Mouse (Mus musculus): ENCODE data around the gene Etv6. TPM values are rescaled to one million over a fixed set of nuclear protein-coding genes. Genes with fewer than 3 reads are reported as not detected.

The Etv6 gene
- polyA plus RNA-seq, 1 experiment from 2014 or later = 3.4 TPM

GRCm38 (mm10) chr6:134226349-134227169 lies 191.1 kb downstream of the Etv6 start:
- ATAC-seq = no peak
- Histone ChIP-seq H3K9me3 (replicated peaks; ENCODE audit: control insufficient read depth, low read length, poor library complexity, severe bottlenecking) (no peaks in the 10 kb centered on the region), H3K27me3 (ENCODE audit: control insufficient read depth, insufficient read depth, low read depth, low read length) (no peaks in the 10 kb centered on the region), H3K4me2 (ENCODE audit: low read length) (no peak overlapping the region), H3K9ac (ENCODE audit: low read depth, low read length) (no peak overlapping the region), H3K4me3 (ENCODE audit: low read depth, low read length) (no peak overlapping the region), H3K27ac (ENCODE audit: low read length) (no peak overlapping the region), H3K4me1 (ENCODE audit: control insufficient read depth, insufficient read depth, low read length) (no peaks in the 10 kb centered on the region), H3K36me3 (ENCODE audit: control insufficient read depth, insufficient read depth, low read length) (no peaks in the 10 kb centered on the region)
- 88% methylated on average over 8 of the region's 8 CpGs for WGBS

GRCm38 (mm10) chr6:134236311-134236710 lies 200.8 kb downstream of the Etv6 start:
- Histone ChIP-seq H3K27ac (ENCODE audit: low read length) (no peak overlapping the region), H3K4me3 (ENCODE audit: low read depth, low read length) (no peak overlapping the region), H3K36me3 (ENCODE audit: control insufficient read depth, insufficient read depth, low read length) (no peaks in the 10 kb centered on the region), H3K9me3 (replicated peaks; ENCODE audit: control insufficient read depth, low read length, poor library complexity, severe bottlenecking) (peaks cover 3% of the 10 kb centered on the region; the same call in 1 of the 2 replicates), H3K9ac (ENCODE audit: low read depth, low read length) (no peak overlapping the region), H3K4me1 (ENCODE audit: control insufficient read depth, insufficient read depth, low read length) (no peaks in the 10 kb centered on the region), H3K27me3 (ENCODE audit: control insufficient read depth, insufficient read depth, low read depth, low read length) (no peaks in the 10 kb centered on the region), H3K4me2 (ENCODE audit: low read length) (no peak overlapping the region)
- no peak for ATAC-seq
- 67% methylated on average over 4 of the region's 4 CpGs for WGBS

GRCm38 (mm10) chr6:134238455-134238854 lies 203.0 kb downstream of the Etv6 start:
- no peaks in the 10 kb centered on the region for H3K4me1 ChIP-seq (ENCODE audit: control insufficient read depth, insufficient read depth, low read length)
- no peaks in the 10 kb centered on the region for H3K36me3 ChIP-seq (ENCODE audit: control insufficient read depth, insufficient read depth, low read length)
- no peak overlapping the region for H3K4me2 ChIP-seq (ENCODE audit: low read length)
- no peak overlapping the region for H3K27ac ChIP-seq (ENCODE audit: low read length)
- no peak overlapping the region for H3K4me3 ChIP-seq (ENCODE audit: low read depth, low read length)
- H3K9ac ChIP-seq (ENCODE audit: low read depth, low read length) = no peak overlapping the region
- H3K27me3 ChIP-seq (ENCODE audit: control insufficient read depth, insufficient read depth, low read depth, low read length) = no peaks in the 10 kb centered on the region
- WGBS = 94% methylated on average over 9 of the region's 9 CpGs
- H3K9me3 ChIP-seq (replicated peaks; ENCODE audit: control insufficient read depth, low read length, poor library complexity, severe bottlenecking) = peaks cover 3% of the 10 kb centered on the region; the same call in 1 of the 2 replicates
- ATAC-seq = no peak

GRCm38 (mm10) chr6:134240988-134241387 lies 205.5 kb downstream of the Etv6 start:
- Histone ChIP-seq H3K4me1 (ENCODE audit: control insufficient read depth, insufficient read depth, low read length) (no peaks in the 10 kb centered on the region), H3K36me3 (ENCODE audit: control insufficient read depth, insufficient read depth, low read length) (no peaks in the 10 kb centered on the region), H3K4me2 (ENCODE audit: low read length) (no peak overlapping the region), H3K9ac (ENCODE audit: low read depth, low read length) (no peak overlapping the region), H3K27ac (ENCODE audit: low read length) (no peak overlapping the region), H3K9me3 (replicated peaks; ENCODE audit: control insufficient read depth, low read length, poor library complexity, severe bottlenecking) (peaks cover 3% of the 10 kb centered on the region; the same call in 1 of the 2 replicates), H3K27me3 (ENCODE audit: control insufficient read depth, insufficient read depth, low read depth, low read length) (no peaks in the 10 kb centered on the region), H3K4me3 (ENCODE audit: low read depth, low read length) (no peak overlapping the region)
- no peak for ATAC-seq
- WGBS = 94% methylated on average over 4 of the region's 4 CpGs

- Histone ChIP-seq H3K4me2 (ENCODE audit: low read length) (no peak overlapping the region), H3K27me3 (ENCODE audit: control insufficient read depth, insufficient read depth, low read depth, low read length) (no peaks in the 10 kb centered on the region), H3K9ac (ENCODE audit: low read depth, low read length) (no peak overlapping the region), H3K4me1 (ENCODE audit: control insufficient read depth, insufficient read depth, low read length) (no peaks in the 10 kb centered on the region), H3K36me3 (ENCODE audit: control insufficient read depth, insufficient read depth, low read length) (no peaks in the 10 kb centered on the region), H3K27ac (ENCODE audit: low read length) (no peak overlapping the region), H3K4me3 (ENCODE audit: low read depth, low read length) (no peak overlapping the region), H3K9me3 (replicated peaks; ENCODE audit: control insufficient read depth, low read length, poor library complexity, severe bottlenecking) (peaks cover 3% of the 10 kb centered on the region; the same call in 1 of the 2 replicates)
- WGBS = 63% methylated on average over 3 of the region's 3 CpGs
- no peak for ATAC-seq
Measured at GRCm38 (mm10) chr6:134243119-134243518, 207.6 kb downstream of the Etv6 start.

- H3K27me3 ChIP-seq (ENCODE audit: control insufficient read depth, insufficient read depth, low read depth, low read length) = no peaks in the 10 kb centered on the region
- no peak overlapping the region for H3K9ac ChIP-seq (ENCODE audit: low read depth, low read length)
- H3K27ac ChIP-seq (ENCODE audit: low read length) = no peak overlapping the region
- no peaks in the 10 kb centered on the region for H3K4me1 ChIP-seq (ENCODE audit: control insufficient read depth, insufficient read depth, low read length)
- no peak overlapping the region for H3K4me3 ChIP-seq (ENCODE audit: low read depth, low read length)
- no peak overlapping the region for H3K4me2 ChIP-seq (ENCODE audit: low read length)
- peaks cover 3% of the 10 kb centered on the region; the same call in 1 of the 2 replicates for H3K9me3 ChIP-seq (replicated peaks; ENCODE audit: control insufficient read depth, low read length, poor library complexity, severe bottlenecking)
- ATAC-seq = no peak
- 80% methylated on average over 4 of the region's 4 CpGs for WGBS
- H3K36me3 ChIP-seq (ENCODE audit: control insufficient read depth, insufficient read depth, low read length) = no peaks in the 10 kb centered on the region
Measured at GRCm38 (mm10) chr6:134243546-134243945, 208.0 kb downstream of the Etv6 start.

- no peaks in the 10 kb centered on the region for H3K36me3 ChIP-seq (ENCODE audit: control insufficient read depth, insufficient read depth, low read length)
- no peak overlapping the region for H3K4me2 ChIP-seq (ENCODE audit: low read length)
- WGBS = 96% methylated on average over 4 of the region's 4 CpGs
- H3K4me3 ChIP-seq (ENCODE audit: low read depth, low read length) = no peak overlapping the region
- H3K27ac ChIP-seq (ENCODE audit: low read length) = no peak overlapping the region
- no peaks in the 10 kb centered on the region for H3K4me1 ChIP-seq (ENCODE audit: control insufficient read depth, insufficient read depth, low read length)
- no peaks in the 10 kb centered on the region for H3K27me3 ChIP-seq (ENCODE audit: control insufficient read depth, insufficient read depth, low read depth, low read length)
- H3K9ac ChIP-seq (ENCODE audit: low read depth, low read length) = no peak overlapping the region
- ATAC-seq = no peak
- peaks cover 3% of the 10 kb centered on the region; the same call in 1 of the 2 replicates for H3K9me3 ChIP-seq (replicated peaks; ENCODE audit: control insufficient read depth, low read length, poor library complexity, severe bottlenecking)
Measured at GRCm38 (mm10) chr6:134244071-134244470, 208.6 kb downstream of the Etv6 start.

- 73% methylated on average over 2 of the region's 2 CpGs for WGBS
- no peaks in the 10 kb centered on the region for H3K4me1 ChIP-seq (ENCODE audit: control insufficient read depth, insufficient read depth, low read length)
- H3K4me2 ChIP-seq (ENCODE audit: low read length) = no peak overlapping the region
- no peak overlapping the region for H3K4me3 ChIP-seq (ENCODE audit: low read depth, low read length)
- no peaks in the 10 kb centered on the region for H3K36me3 ChIP-seq (ENCODE audit: control insufficient read depth, insufficient read depth, low read length)
- H3K27me3 ChIP-seq (ENCODE audit: control insufficient read depth, insufficient read depth, low read depth, low read length) = no peaks in the 10 kb centered on the region
- no peaks in the 10 kb centered on the region for H3K9me3 ChIP-seq (replicated peaks; ENCODE audit: control insufficient read depth, low read length, poor library complexity, severe bottlenecking)
- no peak overlapping the region for H3K9ac ChIP-seq (ENCODE audit: low read depth, low read length)
- no peak for ATAC-seq
- no peak overlapping the region for H3K27ac ChIP-seq (ENCODE audit: low read length)
Measured at GRCm38 (mm10) chr6:134246109-134246508, 210.6 kb downstream of the Etv6 start.

GRCm38 (mm10) chr6:134247324-134247723 lies 211.8 kb downstream of the Etv6 start:
- Histone ChIP-seq H3K27me3 (ENCODE audit: control insufficient read depth, insufficient read depth, low read depth, low read length) (no peaks in the 10 kb centered on the region), H3K9me3 (replicated peaks; ENCODE audit: control insufficient read depth, low read length, poor library complexity, severe bottlenecking) (no peaks in the 10 kb centered on the region), H3K4me2 (ENCODE audit: low read length) (no peak overlapping the region), H3K9ac (ENCODE audit: low read depth, low read length) (no peak overlapping the region), H3K36me3 (ENCODE audit: control insufficient read depth, insufficient read depth, low read length) (no peaks in the 10 kb centered on the region), H3K27ac (ENCODE audit: low read length) (no peak overlapping the region), H3K4me1 (ENCODE audit: control insufficient read depth, insufficient read depth, low read length) (no peaks in the 10 kb centered on the region), H3K4me3 (ENCODE audit: low read depth, low read length) (no peak overlapping the region)
- WGBS = 92% methylated on average over 9 of the region's 9 CpGs
- ATAC-seq = no peak

All from midbrain, embryonic 16.5 days (tissue).